Mouse (Mus musculus) splenic B cell, adult 2 months (primary cell): ENCODE measurements around the gene Exosc6.
"Not testable (repeated sequence)": the region's sequence is repeated elsewhere in the genome, so short reads cannot be mapped to it uniquely, and the experiment has no call there.

ENCODE experiments used
- DNase-seq: peaks from one replicate; pipeline ENCODE4 v3.0.0-alpha.2; 2011; ENCODE audit warnings: low read depth, low spot score
- H3K27me3 ChIP-seq: 2 replicates; pipeline ENCODE4 v1.6.1; 2012; ENCODE audit warnings: mild to moderate bottlenecking, low read length, moderate library complexity, mixed read lengths; ENCODE audit not compliant: control insufficient read depth, poor library complexity, insufficient read depth, severe bottlenecking
- H3K36me3 ChIP-seq: 2 replicates; pipeline ENCODE4 v1.6.1; 2012; ENCODE audit warnings: mild to moderate bottlenecking, low read length, moderate library complexity, mixed read lengths; ENCODE audit not compliant: control insufficient read depth, poor library complexity, insufficient read depth, severe bottlenecking

Exosc6 gene

GRCm38 (mm10) chr8:111049106-111049505, 7.0 kb upstream of the Exosc6 start:
- Histone ChIP-seq H3K36me3 (peaks cover 15% of the 10 kb centered on the region; the same call in 1 of the 2 replicates), H3K27me3 (no peaks in the 10 kb centered on the region)
- DNase-seq: no peak

DNA sequence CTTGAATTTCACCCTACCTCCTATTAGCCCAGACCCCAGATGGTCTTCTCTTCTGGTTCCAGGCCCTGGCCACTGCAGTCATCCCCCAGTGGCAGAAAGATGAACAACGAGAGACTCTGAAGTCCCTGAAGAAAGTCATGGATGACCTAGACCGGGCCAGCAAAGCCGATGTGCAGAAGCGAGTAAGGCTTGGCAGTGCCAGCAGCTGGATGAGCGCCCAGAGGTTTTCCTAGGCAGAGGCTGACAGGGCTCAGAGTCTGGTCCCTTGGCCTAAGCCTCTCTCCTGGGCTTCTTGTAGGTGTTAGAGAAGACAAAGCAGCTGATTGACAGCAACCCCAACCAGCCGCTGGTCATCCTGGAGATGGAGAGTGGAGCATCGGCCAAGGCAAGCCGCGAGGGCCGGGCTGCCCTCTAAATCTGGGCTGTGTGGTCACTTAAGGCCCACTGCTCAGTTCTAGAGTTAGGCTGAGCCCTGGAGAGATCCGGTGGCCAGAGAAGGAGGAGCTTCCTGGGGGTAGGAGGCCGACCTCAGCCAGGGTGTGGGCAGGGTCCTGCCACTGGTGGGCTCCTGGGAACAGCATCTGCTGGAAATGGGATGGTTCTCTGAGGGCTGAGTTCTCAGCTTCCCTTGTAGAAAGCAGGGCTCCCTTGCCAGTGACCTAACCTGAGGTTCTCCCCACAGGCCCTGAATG, 2.2 kb upstream of the Exosc6 start:
- Histone ChIP-seq H3K36me3 (peaks cover 5% of the 10 kb centered on the region; the same call in 1 of the 2 replicates), H3K27me3 (no peaks in the 10 kb centered on the region)
- DNase-seq: no peak

DNA sequence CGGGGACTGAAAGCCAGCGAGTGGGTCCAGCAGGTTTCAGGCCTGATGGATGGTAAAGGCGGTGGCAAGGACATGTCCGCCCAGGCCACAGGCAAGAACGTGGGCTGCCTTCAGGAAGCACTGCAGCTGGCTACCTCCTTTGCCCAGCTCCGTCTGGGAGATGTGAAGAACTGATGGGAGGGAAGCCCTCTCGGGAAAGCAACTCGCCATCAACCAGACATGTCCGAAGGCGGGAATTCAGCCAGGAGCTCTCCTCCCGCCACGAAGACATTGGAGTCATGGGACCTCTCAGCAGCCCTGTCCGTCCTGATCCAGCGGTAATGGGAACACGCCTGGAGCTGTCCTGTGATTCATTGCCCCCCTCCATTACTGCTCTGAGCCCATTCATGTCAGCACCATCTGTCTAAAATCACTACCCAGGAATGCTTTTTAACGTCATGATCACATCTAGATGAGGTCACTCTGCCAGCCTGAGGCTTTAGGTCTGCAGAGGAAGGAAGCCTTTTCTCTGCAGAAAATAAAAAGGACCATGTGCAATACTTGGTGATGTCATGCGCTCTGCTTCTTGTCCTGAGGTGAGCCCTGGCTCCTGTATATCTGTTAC, 1.0 kb upstream of the Exosc6 start:
- peaks cover 3% of the 10 kb centered on the region; the same call in 1 of the 2 replicates for H3K36me3 ChIP-seq
- no peak for DNase-seq
- H3K27me3 ChIP-seq: no peaks in the 10 kb centered on the region

DNA sequence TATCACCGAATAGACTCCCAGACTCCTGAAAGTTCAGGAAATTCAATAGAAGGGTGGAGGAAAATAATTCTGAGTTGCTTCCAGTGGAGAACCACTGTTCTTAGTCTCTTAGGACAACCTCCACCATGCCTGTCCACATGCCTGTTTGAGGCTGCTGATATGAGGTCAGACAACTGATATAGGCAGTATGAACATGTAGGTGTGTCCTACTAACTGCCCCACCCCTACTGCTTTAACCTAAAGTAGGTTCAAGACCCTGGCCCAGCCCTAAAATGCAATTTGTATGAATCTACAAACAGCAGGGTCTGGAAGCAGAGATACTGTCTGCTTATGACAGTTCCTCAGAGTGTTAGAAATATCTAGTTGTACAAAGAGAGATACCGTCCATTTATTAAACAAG, 478 bp upstream of the Exosc6 start:
- DNase-seq: no peak
- H3K36me3 ChIP-seq: no peaks in the 10 kb centered on the region; the same call in 1 of the 2 replicates

DNA sequence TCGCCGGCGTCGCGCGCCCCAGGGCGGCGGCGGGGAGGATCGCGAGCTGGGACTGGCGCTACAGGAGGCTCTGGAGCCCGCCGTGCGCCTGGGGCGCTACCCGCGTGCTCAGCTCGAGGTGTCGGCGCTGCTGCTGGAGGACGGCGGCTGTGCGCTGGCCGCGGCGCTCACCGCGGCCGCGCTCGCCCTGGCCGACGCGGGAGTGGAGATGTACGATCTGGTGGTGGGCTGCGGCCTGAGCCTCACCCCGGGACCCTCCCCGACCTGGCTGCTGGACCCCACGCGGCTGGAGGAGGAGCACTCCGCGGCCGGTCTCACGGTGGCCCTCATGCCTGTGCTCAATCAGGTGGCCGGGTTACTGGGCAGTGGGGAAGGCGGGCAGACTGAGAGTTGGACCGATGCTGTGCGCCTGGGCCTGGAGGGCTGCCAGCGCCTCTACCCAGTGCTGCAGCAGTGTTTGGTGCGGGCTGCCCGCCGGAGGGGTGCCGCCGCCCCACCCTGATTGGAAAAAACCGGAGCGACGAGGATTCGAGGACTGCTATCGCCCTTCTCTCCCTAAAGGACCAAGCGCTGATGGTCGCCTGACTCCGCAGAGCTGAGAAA, 653 bp downstream of the Exosc6 start:
- DNase-seq: no peak
- Histone ChIP-seq H3K27me3 (no peaks in the 10 kb centered on the region), H3K36me3 (no peaks in the 10 kb centered on the region; the same call in 1 of the 2 replicates)

More for the DNA sequence above, 478 bp upstream of the Exosc6 start:
- no peaks in the 10 kb centered on the region for H3K27me3 ChIP-seq

GRCm38 (mm10) chr8:111058946-111059572, 2.9 kb downstream of the Exosc6 start:
- H3K27me3 ChIP-seq: no peaks in the 10 kb centered on the region
- no peak for DNase-seq
- no peaks in the 10 kb centered on the region; the same call in 1 of the 2 replicates for H3K36me3 ChIP-seq

DNA sequence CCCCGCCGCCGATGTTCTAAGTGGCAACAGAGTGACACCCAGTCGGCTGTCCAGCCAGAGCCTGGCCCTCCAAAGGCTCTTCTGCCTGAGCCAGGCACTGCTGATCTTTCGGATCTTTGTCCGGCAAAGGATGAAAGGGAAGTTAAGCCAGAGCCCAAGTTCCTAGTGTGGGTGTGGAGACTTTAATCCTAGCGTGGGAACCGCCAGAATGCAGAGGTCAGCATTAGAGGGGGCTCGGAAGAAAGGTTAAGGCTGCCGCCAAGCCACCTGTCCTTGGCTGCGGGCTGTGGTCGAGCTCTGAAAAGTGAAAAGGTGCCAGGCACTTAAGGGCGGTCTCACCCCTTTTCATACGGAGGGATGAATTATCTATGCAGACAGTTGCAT, 5.5 kb downstream of the Exosc6 start:
- H3K27me3 ChIP-seq: no peaks in the 10 kb centered on the region
- H3K36me3 ChIP-seq: no peaks in the 10 kb centered on the region
- no peak for DNase-seq

- peak; percentile 89 for DNase-seq
These were observed 6.1 kb downstream of the Exosc6 start for GRCm38 (mm10) chr8:111062072-111062757.

DNA sequence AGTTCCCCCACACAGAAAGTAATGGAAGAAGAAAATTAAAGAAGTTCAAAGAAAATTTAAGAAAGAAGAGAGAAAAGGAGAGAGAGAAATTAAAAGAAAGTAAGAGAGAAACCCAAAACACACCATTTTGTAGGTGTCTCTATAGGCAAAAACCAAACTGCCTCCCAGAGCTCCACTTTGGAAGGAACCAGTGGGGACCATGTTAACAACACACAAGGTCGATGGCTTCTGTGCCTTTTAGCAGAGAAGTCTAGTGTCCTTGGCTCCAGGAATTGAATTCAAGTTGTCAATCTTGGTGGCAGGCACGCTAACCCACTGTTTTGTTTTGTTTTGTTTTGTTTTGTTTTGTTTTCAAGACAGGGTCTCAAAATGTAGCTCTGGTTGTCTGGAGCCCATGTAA, 6.8 kb downstream of the Exosc6 start:
- no peak for DNase-seq
- no peaks in the 10 kb centered on the region for H3K36me3 ChIP-seq
- H3K27me3 ChIP-seq: no peaks in the 10 kb centered on the region

More at GRCm38 (mm10) chr8:111062072-111062757, 6.1 kb downstream of the Exosc6 start:
- no peaks in the 10 kb centered on the region for H3K27me3 ChIP-seq
- H3K36me3 ChIP-seq: no peaks in the 10 kb centered on the region

GRCm38 (mm10) chr8:111066308-111066707, 10.2 kb downstream of the Exosc6 start:
- H3K27me3 ChIP-seq: no peaks in the 10 kb centered on the region
- no peaks in the 10 kb centered on the region; the same call in 1 of the 2 replicates for H3K36me3 ChIP-seq
- DNase-seq: no peak

DNA sequence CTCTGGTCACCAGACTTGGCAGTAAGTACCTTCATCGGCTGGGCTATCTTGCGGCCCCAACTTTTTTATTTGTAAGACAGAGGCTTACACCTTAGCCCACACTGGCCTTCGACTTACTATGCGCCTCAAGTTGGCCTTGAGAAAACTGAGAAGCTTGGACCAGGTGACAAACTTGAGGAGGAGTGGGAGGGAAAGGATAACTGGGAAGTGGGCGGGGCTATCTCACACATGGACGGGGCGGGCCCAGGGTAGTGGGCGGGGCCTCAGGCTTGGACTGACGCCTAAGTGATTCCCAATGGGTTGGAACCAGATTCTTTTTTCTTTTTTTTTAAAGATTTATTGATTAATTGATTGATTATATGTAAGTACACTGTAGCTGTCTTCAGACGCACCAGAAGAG, 11.3 kb downstream of the Exosc6 start:
- Histone ChIP-seq H3K27me3 (no peaks in the 10 kb centered on the region), H3K36me3 (no peaks in the 10 kb centered on the region; the same call in 1 of the 2 replicates)
- no peak for DNase-seq

- H3K36me3 ChIP-seq, DNase-seq, H3K27me3 ChIP-seq: not testable (repeated sequence)
These were observed 12.5 kb downstream of the Exosc6 start for GRCm38 (mm10) chr8:111068660-111069059.

DNA sequence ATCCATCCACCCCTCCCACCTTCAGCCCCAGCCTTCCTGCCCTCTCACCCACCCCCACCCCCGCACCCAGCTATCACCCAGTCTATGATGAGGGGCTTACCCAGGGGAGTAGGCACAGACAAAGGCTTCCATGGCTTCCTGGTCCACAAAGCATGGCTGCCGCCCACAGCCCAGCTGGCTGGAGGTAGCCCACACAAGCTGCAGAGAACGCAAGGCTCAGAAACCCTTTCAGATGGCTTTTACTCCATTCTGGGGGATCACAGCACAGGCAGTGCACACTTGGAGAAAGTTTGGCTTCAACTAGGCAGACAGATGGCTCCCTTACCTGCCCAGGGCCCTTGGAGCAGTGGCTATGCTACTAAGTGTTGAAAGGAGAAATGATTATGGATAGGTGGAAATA, 19.8 kb downstream of the Exosc6 start:
- no peaks in the 10 kb centered on the region for H3K36me3 ChIP-seq
- H3K27me3 ChIP-seq: no peaks in the 10 kb centered on the region
- DNase-seq: no peak

GRCm38 (mm10) chr8:111079461-111079860, 23.3 kb downstream of the Exosc6 start:
- no peaks in the 10 kb centered on the region for H3K27me3 ChIP-seq
- no peak for DNase-seq
- no peaks in the 10 kb centered on the region for H3K36me3 ChIP-seq
